Mouse (Mus musculus): ENCODE measurements around the gene Ret. TPM values are rescaled to one million over a fixed set of nuclear protein-coding genes. Genes with fewer than 3 reads are reported as not detected.

Gene Ret
- total and polyA plus RNA-seq, 3 experiments, result not detected

- Histone ChIP-seq H3K27ac (ENCODE audit: control insufficient read depth, low read depth, low read length) (peak overlapping the region; percentile 95), H3K36me3 (ENCODE audit: control insufficient read depth in 1 of 2, insufficient read depth in 2 of 2, low read length in 2 of 2) (peaks cover 14 to 46% of the 10 kb centered on the region in 2 experiments), H3K79me2 (ENCODE audit: control insufficient read depth, insufficient read depth, low read length, poor library complexity) (peaks cover 7% of the 10 kb centered on the region), H3K9me3 (replicated peaks; ENCODE audit: insufficient read depth, low read length) (no peaks in the 10 kb centered on the region), H3K27me3 (ENCODE audit: control insufficient read depth in 1 of 2, insufficient read depth in 2 of 2, low read length in 2 of 2) (no peaks in the 10 kb centered on the region), H3K4me3 (ENCODE audit: control insufficient read depth in 1 of 2, insufficient read depth in 1 of 2, low read depth in 2 of 2, low read length in 2 of 2) (no peak overlapping the region; a peak in 1 of 4 replicates), H3K9ac (ENCODE audit: control insufficient read depth, low read depth, low read length, poor library complexity, severe bottlenecking) (peak overlapping the region; percentile 32), H3K4me1 (ENCODE audit: control insufficient read depth in 1 of 2, insufficient read depth in 2 of 2, low read length in 2 of 2) (peaks cover 29 to 49% of the 10 kb centered on the region in 2 experiments)
- no peak for TF ChIP-seq USF2 (IDR thresholded peaks at IDR 0.05; ENCODE audit: borderline replicate concordance in 1 of 2, insufficient read depth in 1 of 2, low read depth in 1 of 2, low read length in 2 of 2)
- no peak for TF ChIP-seq POLR2A (IDR thresholded peaks at IDR 0.05; ENCODE audit: control insufficient read depth in 1 of 2, insufficient read depth in 1 of 2, low read depth in 1 of 2, low read length in 2 of 2, poor library complexity in 1 of 2)
- no peak for TF ChIP-seq MYB (IDR thresholded peaks at IDR 0.05; ENCODE audit: low read depth, low read length)
- no peak for TF ChIP-seq NELFE (IDR thresholded peaks at IDR 0.05; ENCODE audit: low read depth, low read length)
- TF ChIP-seq ZMIZ1 (IDR thresholded peaks at IDR 0.05; ENCODE audit: low read depth, low read length), result no peak
- TF ChIP-seq MXI1 (IDR thresholded peaks at IDR 0.05; ENCODE audit: low read depth, low read length), result no peak
- no peak for TF ChIP-seq USF1 (IDR thresholded peaks at IDR 0.05; ENCODE audit: low read depth, low read length)
- TF ChIP-seq ETS1 (IDR thresholded peaks at IDR 0.05; ENCODE audit: low read depth, low read length), result peak; percentile 48; the same call in 1 of the 2 replicates
- TF ChIP-seq GABPA (IDR thresholded peaks at IDR 0.05; ENCODE audit: low read depth, low read length), result no peak
- TF ChIP-seq MEF2A (IDR thresholded peaks at IDR 0.05; ENCODE audit: extremely low read depth, insufficient replicate concordance, low read depth, low read length, poor library complexity, severe bottlenecking), result no peak
- no peak for TF ChIP-seq BHLHE40 (IDR thresholded peaks at IDR 0.05; ENCODE audit: borderline replicate concordance, low read depth, low read length)
- TF ChIP-seq NRF1 (IDR thresholded peaks at IDR 0.05; ENCODE audit: insufficient read depth, low read depth, low read length, poor library complexity, severe bottlenecking), result no peak
- TF ChIP-seq ELF1 (IDR thresholded peaks at IDR 0.05; ENCODE audit: low read depth, low read length), result peak; percentile 46; the same call in 1 of the 2 replicates
- TF ChIP-seq MYC (IDR thresholded peaks at IDR 0.05; ENCODE audit: low read depth, low read length), result no peak
- TF ChIP-seq MAZ (IDR thresholded peaks at IDR 0.05; ENCODE audit: low read depth, low read length), result no peak
- no peak for TF ChIP-seq KAT2A (conservative IDR thresholded peaks at IDR 0.05; ENCODE audit: low read depth, low read length)
- TF ChIP-seq MAX (IDR thresholded peaks at IDR 0.05; ENCODE audit: low read length), result peak; percentile 66; the same call in 1 of the 2 replicates
- TF ChIP-seq GATA1 (IDR thresholded peaks at IDR 0.05; ENCODE audit: low read depth, low read length), result no peak
- TF ChIP-seq EP300 (IDR thresholded peaks at IDR 0.05; ENCODE audit: low read depth in 1 of 2, low read length in 2 of 2), result 0 out of 4 replicates have a peak, but pooled peaks of 1 of the 2 experiments have one; percentile 35
- TF ChIP-seq MAFK (IDR thresholded peaks at IDR 0.05; ENCODE audit: borderline replicate concordance, low read depth, low read length), result no peak
- no peak for TF ChIP-seq ZKSCAN1 (IDR thresholded peaks at IDR 0.05; ENCODE audit: low read depth, low read length)
- DNase-seq (ENCODE audit: low read depth, low spot score), result peak; percentile 65
Observed at GRCm38 (mm10) chr6:118127198-118127597, 70.3 kb downstream of the Ret start.
